Mouse (Mus musculus): ENCODE measurements at regions not wholly inside any gene's neighbourhood (a gene's known extent, or its start where the extent isn't known, plus 50 kb on each side); places are given as distances from the start of the nearest gene placed in this dataset.
A peak's percentile ranks its signal among the peaks of the same experiment; 100 is the strongest.

DNA sequence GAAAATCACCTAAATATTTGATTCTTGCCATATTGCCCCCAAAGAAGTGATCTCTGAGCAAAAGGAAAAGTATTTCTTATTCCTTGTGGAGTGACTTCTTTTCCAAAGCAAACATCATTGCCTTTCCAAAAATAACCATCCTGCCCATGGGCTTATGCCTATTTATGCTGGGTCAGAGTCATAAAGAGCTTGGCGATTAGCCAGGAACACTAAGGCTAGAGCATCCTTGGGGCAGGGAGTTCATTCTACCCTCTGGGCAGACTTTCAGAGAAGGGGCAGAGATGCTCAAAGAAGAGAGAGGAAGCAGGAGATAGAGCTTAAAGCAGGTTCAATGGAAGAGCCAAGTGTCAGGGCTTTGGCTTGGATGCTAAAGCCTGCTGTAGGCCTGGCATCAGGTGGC is 203.1 kb upstream of the Gmds start:
- no peak for ATAC-seq (ENCODE audit: low TSS enrichment)

DNA sequence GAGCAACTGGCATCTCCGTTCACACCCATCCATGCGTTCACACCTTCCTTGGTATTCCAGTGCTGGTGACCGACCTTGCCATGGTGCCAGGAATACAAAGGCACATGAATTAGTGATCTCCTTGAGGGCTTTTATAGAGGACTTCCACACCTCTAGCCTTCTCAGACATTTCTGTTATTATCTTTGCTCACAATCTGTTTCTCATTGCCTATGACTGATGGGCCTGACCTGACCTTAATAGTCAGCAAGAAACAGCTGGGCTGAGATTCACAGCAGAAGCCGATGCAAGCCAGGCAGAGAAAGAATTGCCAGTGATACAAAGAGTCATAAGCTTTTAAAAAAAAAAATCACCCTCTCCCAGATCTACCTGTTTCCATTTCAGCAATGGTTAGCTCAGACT is 197.7 kb upstream of the Gmds start:
- no peak for ATAC-seq (ENCODE audit: low TSS enrichment)

DNA sequence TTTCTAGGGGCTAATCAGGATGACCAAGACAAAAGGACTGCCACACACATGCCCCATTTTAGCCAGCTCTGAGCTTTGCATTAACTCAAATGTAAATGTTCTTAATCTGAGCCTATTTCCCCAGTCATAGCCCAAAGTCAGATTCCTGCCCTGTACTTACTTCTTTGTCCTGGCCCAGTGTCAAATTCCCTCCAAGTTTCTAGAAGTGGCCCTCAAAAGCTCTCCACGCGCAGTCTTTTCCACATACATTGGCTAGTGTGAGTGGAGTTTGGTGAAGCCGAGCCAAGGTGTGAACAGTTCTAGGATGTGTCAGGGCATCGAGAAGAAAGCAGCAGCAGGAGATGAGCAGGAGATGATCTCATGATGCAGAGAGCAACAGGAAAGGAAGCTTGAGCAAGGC is 197.1 kb upstream of the Gmds start:
- no peak for ATAC-seq (ENCODE audit: low TSS enrichment)

DNA sequence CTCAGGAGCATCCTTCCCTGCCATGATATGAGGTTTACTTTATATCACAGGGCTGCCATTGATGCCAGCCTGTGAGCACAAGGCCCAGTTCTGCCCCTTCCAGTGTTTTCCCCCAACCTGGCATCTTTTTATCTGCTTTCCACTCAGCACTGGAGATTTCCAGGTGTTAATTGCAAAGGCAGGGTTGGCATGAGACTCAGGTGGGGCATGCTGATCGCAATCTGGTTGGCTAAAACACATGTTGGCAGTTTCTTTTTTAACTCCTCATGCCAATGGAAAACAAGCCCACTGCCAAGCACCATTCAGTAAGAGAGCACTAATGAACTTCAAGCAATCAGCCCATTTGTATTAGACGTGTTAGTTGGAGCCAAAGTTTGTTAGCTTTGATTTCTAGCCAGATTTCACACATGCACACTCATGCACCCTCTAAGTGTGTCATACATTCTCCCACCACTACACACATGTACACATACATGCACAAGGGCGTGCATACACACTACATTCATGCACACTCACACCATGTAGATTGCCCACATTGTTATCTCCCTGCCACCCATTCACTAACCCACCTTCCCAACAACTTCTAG is 192.5 kb upstream of the Gmds start:
- ATAC-seq (ENCODE audit: low TSS enrichment), result no peak

GRCm38 (mm10) chr13:32518611-32519344 is 180.2 kb upstream of the Gmds start:
- no peak for ATAC-seq (ENCODE audit: low TSS enrichment)

- ATAC-seq (ENCODE audit: low TSS enrichment), result no peak
These were observed 179.0 kb upstream of the Gmds start for GRCm38 (mm10) chr13:32517514-32517913.

- ATAC-seq (ENCODE audit: low TSS enrichment), result no peak
These were observed 170.9 kb upstream of the Gmds start for GRCm38 (mm10) chr13:32509231-32510023.

- no peak for ATAC-seq (ENCODE audit: low TSS enrichment)
These were observed 169.9 kb upstream of the Gmds start for GRCm38 (mm10) chr13:32508447-32508846.

DNA sequence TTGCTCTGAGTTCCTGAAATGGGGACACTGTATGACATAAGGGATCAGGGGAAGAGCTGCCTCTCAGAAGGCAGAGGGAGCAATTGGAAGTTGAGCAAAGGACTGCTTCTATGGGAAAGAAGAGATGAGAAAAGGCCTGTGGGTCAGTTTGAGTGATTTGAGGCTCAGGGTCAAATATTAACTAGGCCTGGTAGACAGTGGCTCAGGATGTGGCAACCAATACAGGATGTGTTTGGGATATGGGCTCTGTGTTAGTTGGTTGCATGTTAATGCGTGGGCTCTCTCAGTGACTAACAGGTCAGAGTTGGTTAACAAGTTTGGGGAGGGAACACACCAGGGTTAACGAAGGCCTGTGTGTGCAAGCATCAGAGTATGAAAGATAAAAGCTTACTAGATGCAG is 169.3 kb upstream of the Gmds start:
- ATAC-seq (ENCODE audit: low TSS enrichment), result no peak

DNA sequence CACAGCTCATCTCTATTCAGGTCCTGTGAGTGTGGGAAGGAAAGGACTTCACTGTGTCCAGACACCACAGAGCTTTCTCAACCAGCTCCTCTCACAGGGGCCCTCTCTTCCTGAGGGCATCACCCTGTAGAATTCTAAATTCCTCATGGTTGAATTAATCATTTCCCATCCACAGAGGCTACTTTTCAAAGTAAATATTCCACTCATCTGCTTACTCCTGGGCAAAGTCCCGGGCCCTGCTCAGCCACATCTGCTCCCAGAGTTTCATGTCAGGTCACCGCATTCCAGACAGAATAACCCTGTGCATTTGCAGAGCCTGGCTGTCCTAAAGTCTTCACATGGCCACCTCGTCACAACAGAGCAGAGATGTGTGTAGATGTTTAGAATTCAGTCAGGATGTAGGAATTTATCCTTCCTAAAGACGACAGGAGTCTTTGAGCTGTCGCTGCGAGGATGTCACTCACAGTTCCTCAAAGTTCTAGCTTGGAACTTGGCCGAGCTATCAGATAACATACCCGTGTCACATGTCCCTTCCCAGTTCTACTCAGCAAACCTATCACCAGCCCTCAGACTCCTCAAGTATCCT is 159.8 kb upstream of the Gmds start:
- ATAC-seq (ENCODE audit: low TSS enrichment), result no peak

DNA sequence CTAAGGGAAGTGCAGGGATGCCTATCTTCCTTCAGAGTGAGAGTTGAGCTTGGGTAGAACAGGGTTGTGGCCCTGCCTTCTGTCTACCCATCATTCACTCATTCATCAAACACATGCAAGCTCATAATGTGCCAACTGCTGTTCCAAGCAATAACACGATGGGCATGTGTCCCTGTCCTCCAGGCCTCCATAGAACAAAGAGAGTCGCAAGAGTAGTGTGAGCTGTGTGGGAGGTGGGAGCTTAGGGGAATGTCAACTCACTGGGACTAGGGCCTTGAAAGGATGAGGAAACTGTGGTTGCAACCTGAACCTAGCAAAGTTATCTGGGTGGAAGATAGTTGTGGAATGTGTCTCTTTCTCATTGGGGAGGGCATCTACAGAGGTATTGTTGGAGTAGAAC is 157.7 kb upstream of the Gmds start:
- no peak for ATAC-seq (ENCODE audit: low TSS enrichment)

- ATAC-seq (ENCODE audit: low TSS enrichment), result no peak
These were observed 156.5 kb upstream of the Gmds start for GRCm38 (mm10) chr13:32495063-32495462.

GRCm38 (mm10) chr13:32493806-32494205 is 155.3 kb upstream of the Gmds start:
- no peak for ATAC-seq (ENCODE audit: low TSS enrichment)

DNA sequence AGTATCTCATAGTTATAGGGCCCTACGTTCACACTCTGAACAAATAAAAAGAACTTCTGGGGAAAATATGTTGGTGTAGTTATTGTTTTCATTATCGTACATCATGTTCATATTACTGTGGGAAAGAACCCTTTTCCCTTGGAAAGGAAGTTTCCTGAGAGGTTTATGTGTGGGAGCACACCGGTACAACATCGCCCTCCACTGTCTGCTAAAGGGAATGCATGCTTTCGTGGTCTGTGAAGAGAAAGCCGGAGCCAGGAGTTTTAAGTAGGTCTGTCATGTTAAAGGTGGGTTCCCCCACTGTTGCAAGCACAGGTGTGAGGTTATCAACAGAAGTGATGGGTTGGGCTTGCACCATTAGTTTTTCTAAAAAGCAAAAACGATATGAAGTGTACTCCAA is 154.8 kb upstream of the Gmds start:
- ATAC-seq (ENCODE audit: low TSS enrichment), result peak; percentile 90

GRCm38 (mm10) chr13:32492566-32492965 is 154.0 kb upstream of the Gmds start:
- peak; percentile 33 for ATAC-seq (ENCODE audit: low TSS enrichment)

GRCm38 (mm10) chr13:32481444-32482058 is 143.0 kb upstream of the Gmds start:
- ATAC-seq (ENCODE audit: low TSS enrichment), result no peak

- no peak for ATAC-seq (ENCODE audit: low TSS enrichment)
These were observed 141.5 kb upstream of the Gmds start for GRCm38 (mm10) chr13:32480029-32480428.

- ATAC-seq (ENCODE audit: low TSS enrichment), result no peak
These were observed 140.7 kb upstream of the Gmds start for GRCm38 (mm10) chr13:32479118-32479818.

- ATAC-seq (ENCODE audit: low TSS enrichment), result no peak
These were observed 127.2 kb upstream of the Gmds start for GRCm38 (mm10) chr13:32465787-32466186.

DNA sequence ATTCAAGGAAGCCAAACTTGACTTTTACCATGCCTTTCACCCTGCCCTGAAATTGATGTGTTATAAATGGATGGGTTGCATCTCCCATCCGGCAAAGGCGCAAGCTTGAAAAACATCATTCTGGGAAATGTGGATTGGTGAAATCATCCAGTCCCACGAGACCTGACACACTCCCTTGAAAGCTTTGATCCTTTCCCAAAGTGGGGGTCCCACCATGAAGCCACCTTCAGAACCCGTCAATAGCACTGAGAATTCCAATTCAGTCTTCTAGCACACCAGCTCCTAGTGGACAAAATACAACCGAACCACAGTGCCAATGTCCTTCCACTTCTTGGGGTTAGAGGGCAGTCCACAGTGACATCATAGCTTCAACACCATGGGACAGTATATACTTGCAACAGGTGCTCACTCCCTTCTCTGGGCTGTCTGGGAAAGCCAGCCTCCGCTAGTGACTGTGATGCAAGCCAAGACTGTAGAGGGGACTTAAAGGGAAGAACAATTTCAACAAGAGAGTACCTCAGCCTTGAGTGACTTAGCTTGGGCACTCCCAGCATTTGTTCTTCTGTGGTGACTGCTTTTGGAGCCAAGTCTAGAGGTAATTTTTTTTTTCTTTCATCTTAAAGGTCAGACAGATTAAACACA is 126.6 kb upstream of the Gmds start:
- no peak for ATAC-seq (ENCODE audit: low TSS enrichment)

Data from frontal cortex, adult (tissue).